Mouse (Mus musculus) cerebellum, adult 9-10 months (tissue): ENCODE results near the gene Ptgis.

Experiments used
- DNase-seq: peaks from one replicate; pipeline ENCODE4 v3.0.0; 2022

Ptgis gene

DNA sequence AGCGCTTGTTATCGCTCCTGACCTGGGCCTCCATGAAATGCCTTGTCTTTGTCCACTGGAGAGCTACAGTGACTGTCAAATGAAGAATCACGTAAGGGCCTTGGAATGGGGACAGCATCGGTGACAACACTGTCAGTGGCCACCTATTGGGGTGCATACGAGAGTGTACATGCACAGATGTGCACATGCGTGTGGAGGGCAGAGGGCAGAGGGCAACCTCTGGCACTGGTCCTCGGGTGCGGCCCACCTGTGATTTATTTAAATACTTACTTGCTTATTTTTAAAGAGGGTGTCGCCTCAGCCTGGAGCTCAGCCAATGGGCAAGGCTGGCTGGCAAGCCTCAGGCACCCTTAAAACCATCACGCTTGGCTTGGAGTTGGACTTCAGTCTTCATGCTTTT is 22.0 kb upstream of the Ptgis start:
- no peak for DNase-seq

DNA sequence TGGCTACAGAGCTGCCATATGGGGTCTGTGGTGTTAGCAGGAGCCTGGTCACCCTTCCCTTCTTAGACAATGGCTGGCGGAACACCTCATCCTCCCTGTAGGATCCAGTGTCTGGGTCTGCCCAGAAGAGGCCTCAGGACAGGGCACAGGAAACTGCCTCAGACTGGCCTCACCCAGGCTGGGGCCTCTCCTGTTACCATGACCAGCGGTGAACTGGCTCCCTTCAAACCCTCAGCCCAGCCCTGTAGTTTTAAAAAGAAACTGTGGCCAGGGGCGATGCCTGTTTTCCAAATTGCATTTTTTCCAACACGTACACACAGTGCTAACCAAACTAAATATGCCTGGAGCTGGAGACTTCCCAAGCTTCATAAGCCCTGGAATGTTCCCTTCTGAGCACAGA is 20.7 kb upstream of the Ptgis start:
- DNase-seq = no peak

DNA sequence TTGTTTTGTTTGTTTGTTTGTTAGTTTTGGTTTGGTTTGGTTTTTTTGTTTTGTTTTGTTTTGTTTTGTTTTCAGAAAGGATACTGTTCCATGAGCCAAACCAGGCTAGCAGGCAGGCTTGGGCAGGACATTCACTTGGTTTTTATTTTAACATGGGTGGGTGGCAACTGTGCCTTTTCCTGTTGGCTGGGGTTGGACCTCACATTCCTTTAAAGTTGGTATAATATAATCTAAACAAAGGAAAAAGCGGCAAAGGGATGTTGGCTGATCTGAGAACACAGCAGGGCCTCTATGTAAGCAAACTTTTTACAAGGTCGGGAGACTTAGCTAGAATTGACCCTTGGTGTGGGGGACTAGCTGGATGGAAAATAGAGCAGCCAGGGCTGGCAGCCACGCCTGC is 17.4 kb upstream of the Ptgis start:
- no peak for DNase-seq

DNA sequence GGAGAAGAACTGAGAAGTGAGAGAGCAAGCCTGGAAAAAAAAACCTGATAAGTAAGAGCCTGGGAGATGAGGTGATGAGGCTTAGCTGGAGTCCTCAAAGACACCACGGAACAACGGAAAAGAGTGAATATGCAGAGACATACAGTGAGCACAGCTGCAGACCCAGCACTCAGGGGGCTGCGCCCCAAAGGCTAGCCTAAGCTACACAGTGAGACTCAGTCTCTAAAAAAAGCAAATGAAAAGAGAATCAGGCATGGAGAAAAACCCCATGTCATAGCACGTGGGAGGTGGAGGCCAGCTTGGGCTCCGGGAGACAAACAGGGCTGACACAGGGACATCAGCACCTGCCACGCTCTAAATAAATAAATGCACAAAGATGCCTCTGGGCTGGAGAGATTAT is 14.4 kb upstream of the Ptgis start:
- DNase-seq = no peak

DNA sequence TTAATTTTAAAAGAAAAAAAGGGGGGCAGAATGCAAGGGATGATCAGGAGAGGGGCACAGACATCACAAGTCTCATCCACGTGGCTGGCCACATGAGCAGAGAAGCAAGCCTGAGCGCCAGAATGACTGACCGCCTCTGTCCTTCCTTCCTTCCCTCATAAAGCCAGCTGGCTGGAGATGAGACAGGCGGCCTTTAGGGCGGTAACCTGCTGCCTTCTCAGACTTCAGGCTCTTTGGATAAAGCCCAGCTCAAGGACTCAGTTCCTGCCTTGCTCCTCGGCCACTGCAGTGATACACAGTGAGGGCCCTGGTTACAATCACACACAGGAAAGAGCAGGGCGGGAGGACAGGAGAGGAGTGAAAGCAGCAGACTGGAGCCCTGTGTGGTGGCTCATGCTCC is 13.8 kb upstream of the Ptgis start:
- no peak for DNase-seq

DNA sequence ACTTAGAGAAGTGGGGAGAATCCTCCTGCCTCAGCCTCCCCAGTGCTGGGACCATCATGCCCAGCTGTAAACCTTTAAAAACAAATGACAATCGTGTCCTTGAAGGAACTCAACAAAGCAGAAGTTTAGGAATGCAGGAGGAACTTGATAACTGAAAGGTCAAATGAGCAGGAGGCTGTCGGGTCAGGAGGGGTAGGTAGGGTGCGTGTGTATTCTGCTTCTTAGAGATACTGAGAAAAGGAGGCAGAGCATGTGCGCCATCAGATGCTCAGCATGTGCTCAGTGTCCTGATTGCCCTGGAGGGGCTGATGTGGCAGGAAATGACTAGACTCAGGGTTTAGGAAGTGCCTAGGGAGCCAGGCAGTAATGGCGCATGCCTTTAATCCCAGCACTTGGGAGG is 13.1 kb upstream of the Ptgis start:
- no peak for DNase-seq

DNA sequence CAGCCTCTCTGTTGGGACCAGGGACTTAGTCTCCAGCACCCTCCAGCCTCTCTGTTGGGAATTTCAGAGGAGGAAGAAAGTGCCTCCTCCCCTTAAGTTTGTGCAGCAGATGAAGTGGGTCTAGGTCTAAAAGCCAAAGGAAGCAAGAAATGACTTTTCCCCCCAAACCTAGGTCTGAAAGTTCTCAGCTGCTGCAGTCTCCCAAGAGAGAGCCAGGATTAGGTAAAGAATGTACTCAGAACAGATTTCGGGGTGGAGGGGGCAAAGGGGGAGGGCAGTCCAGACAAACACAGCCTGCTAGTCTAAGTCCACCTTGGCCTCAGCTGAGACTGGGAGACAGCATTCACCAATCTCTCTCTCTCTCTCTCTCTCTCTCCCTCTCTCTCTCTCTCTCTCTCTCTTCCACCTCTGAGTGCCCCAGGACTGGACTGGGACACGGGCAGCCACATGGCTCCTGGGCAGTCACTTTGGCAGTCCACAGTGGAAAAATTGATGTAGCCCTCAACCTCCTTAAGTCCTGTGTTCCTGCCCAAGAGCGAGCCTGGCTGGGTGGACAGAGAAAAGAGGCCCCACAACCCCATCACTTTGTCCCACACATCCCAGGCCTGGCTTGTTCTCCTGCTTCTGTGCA is 11.8 kb upstream of the Ptgis start:
- DNase-seq = no peak

DNA sequence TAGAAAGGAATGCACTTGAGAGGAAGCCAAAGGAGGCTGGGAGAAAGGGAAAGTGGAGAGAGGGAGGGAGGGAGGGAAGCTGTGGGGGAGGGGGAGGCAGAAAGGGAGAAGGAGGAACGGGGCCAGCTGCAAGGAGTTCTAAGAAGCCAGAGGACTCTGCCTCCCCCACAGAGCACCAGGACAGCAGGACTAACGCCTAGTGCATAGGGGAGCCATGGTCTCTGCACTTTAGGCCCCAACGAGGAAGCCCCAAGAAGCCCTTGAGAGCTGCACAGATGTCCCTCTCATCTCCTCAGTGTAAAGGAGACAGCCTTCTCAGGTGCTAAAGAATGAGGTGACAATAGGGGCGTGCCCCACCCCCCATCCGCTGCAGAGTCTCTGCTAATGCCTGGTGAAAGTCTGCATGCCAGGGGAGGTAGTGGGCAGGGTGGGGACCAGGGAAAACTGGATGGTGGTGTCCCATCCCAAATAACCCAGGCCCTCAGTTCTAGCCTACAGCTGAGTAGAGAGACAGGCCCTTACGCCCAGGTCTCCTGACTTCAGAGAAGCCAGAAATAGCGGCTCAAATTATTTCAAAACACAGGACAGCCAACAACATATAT is 10.4 kb upstream of the Ptgis start:
- DNase-seq = no peak

DNA sequence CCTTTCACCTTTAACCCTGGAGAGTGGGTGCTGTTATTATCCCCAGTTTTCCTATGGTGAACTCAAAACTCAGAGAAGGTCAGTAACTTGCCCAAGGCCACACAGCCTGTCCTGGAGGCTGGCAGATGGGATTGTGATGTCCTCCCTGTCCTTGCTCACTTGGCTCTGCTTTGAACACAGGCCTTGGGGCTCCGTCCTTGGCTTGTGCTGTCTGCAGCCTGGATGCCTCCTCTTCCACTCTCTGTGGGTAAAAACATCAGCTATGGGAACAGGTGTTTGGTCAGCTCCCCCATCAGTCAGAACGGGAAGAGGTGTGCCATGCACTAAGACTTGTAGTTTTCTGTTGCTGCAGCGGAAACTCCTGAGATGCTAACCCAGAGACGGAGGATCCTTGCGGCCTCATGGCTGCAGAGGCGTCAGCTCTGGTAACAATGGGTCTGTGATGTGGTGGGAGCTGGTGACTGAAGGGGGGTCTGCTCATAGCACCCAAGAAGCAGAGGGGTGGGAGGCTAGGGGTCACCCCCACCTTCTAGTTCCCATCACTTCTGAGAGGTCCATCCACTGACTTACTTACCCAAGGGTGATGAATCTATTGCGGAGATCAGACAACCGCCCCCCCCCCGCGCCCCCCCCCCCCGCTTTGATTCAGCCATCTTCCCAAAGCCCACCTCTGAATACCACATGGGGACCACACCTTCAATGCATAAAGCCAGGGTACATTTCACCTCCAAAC is 9.8 kb upstream of the Ptgis start:
- no peak for DNase-seq

DNA sequence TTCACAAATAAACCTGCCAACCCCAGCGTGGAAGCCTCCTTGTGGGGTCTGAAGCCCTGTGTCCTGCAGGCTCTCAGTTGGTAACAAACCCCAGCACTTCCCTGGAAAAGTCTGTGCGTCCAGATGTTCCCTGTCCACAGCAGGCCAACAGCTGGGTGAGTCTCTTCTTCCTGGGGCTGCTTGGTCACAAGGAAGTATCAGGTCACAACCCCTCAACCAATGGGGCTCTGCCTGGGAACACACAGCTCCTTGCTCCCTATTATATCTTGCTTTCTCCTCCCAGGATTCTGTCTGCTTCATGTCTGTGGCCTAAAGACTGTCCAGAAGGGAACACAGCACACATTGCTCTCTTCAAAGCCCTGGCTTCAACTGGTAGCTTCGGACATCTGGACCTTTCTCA is 9.2 kb upstream of the Ptgis start:
- no peak for DNase-seq

DNA sequence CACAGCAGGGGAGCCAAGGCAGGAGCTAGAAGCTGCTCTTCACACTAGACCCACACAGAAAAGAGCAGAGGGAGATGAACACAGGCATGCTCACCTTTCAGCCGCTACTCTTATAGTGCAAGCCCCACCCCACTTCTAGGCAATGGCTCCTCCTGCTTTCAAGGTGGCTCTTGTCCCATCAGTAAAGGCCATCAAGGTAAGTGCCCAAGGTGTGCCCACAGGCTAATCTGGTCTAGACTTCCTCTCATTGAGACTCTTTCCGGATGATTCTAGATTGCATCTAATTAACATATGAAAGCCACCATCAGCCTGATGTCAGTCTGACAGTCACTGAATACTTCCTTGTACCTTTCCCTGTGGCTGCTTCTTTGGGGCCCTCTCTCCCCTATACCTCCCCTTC is 7.4 kb upstream of the Ptgis start:
- no peak for DNase-seq

DNA sequence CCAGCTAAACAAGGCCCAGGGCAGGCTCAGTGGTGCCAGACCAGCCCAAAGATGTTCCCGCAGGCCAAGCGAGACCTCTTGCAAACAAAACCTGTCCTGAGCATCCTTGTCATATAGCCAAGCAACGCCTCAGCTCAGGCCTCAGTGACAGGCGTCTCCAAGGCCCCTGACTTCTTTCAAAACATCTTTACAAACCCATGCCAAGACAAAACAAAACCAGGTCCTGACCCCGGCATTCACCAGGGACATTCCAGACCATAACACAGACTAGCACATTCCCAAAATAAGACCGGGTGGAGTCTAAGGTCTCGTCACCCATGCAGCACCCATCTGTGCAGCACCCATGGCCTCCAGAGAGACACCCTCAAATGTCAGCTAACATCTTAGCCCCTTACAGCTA is 6.3 kb upstream of the Ptgis start:
- no peak for DNase-seq

DNA sequence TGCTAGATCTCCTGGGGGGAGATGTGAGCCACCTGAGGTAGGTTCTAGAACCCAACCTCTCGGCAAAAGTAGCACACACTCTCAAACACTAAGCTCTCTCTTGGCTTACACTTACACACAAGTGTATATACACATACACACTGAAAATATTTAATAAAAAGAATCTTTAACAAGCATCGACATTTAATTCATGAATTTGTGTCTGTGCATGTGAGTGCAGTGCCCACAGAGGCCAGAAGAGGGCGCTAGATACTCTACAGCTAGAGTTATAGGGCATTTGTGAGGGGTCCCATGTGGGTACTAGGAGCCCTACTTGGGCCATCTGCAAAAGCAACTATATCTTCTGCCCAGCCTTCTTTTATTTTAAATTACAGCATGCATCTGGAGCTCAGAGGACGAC is 4.5 kb upstream of the Ptgis start:
- no peak for DNase-seq

DNA sequence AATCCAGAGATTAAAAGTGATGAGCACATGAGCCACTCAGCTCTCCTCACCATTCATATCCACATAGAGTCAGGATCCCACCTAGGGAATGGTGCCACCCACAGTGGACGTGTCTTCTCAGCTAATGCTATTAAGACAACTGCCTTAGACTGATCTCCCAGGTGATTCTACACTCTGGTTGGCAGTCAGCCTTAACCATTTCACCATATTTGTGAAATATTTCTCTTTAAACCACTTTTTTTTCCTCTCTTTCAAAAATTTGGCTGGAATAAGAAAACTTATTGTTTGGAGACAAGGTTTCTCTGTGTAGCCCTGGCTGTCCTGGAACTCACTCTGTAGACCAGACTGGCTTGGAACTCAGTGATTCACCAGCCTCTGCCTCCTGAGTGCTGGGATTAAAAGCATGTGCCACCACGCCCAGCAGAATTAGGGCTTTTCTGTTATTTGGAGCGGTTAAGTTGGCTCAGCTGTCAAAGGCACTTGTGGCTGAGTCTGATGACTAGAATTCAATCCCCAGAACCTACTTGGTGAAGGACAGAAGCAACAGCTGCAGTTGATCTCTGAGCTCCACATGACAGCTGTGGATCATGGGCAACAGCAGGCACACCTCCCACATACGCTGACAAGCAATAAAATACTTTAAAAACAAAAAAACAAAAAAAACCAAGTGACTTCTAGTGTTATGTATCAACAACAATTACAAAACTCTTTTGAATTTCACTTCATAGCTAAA is 3.6 kb upstream of the Ptgis start:
- no peak for DNase-seq

DNA sequence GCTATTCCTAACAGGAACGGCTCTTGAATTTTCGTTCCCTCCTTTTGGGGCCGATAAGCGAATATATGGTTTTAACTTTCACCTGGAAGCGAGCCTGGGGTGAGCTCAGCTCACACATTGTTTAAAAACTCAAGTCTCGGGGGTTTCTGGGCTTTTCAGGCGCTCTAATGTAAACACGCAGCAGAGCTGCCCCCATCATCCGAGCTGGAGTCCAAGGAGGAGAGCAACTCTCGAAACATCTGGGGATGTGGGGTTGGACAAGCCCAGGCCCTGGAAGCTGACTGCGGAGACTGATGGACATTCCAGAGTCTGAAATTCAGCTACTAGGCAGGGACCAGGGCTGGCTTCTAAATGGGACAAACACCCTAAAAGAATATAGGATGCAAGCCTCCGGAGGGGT is 1.1 kb downstream of the Ptgis start:
- no peak for DNase-seq

DNA sequence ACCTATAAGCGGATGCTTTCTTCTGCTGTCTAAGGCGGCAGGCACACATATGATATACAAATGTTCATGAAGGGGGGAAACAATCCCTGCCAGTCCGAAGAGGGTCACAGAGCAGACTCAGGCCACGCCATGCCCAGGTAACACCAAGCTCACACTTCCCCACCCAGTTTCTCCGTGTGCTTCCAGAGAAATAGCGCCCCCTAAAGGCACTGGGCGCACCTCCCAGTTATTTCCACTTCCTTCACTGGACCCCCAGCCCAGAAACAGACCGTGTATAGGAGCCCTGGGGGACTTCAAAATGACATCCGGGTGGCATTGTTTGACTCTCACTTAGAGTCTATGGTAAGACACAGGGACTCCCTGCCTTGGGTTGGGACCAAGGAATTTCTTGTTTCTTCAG is 3.2 kb downstream of the Ptgis start:
- no peak for DNase-seq

DNA sequence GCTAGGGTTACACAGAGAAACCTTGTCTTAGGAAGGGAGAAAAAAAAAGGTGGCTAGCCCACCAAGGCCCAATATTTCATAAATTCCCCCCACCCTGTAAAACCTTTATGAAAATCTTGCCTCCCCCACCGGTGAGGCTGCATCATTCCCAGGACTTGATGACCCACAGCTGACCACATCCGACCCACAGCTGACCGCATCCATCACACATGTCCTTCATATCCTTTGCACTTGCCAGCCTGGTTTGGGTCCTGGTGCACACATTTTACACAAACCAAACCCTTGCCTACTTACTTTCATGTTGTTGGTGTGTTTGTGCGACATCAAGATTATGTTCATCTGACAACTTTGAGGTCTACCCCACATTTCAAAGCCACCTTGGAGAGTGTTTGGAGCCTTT is 4.2 kb downstream of the Ptgis start:
- no peak for DNase-seq

DNA sequence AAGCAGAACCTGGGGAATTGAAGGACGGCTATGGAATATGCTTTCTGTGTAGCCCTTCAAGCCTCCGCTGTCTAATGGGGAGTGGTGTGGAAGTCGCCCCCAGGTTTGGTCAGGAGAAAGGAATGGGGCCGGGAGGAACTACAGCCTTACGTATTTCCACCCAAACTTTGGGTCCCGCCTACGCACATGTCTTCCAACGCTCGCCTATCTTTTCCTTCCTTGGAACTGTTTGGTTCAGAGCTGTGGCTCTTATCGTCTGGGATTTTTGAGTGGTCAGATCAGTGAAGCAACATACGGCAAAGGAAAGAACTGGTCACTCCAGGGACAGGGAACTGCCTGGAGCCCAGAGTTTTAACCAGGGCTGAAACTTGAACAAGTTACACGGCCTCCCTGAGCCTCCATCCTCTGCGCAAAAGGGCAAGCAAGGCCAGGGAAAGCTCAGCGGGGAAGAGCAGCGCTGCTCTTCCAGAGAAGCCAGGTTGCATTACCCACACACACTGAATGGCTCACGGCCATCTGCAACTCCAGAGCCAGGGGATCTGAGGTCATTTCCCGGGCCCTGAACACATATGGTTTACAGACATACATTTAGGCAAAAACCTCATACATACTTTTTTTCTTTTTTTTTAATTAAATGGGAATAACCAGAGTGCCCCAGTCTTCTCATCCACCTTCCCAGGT is 4.9 kb downstream of the Ptgis start:
- DNase-seq = no peak

DNA sequence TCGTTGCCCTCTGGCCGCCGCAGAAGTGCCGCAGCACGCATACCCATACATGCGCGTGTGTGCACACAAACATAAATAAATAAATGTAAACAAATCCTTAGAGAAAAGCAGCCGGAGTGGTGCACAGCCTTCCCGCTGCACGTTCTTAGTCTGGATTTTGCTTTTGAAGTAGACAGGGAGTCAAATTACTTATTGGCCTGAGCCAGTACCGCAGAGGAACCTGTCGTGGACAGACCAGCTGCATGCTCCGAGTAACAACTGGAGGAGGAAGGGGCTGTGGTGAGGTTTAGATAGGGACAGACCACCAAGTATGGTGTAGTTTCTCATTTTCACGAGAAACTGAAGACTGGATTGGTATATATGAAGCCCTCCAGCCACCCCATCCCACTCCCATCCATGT is 6.6 kb downstream of the Ptgis start:
- DNase-seq = no peak

DNA sequence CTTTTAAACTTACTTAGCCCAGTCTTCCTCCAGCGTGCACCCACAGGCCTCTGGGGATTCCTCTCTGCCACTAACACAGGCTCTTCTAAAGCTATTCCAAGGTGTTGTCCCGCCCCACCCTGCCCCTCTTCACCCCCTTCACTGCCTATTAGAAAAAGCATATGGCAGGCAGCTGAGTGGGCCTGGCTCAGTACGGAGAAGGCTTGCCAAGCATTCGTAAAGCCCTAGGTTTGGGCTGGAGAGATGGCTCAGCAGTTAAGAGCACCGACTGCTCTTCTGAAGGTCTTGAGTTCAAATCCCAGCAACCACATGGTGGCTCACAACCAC is 7.4 kb downstream of the Ptgis start:
- DNase-seq = no peak

DNA sequence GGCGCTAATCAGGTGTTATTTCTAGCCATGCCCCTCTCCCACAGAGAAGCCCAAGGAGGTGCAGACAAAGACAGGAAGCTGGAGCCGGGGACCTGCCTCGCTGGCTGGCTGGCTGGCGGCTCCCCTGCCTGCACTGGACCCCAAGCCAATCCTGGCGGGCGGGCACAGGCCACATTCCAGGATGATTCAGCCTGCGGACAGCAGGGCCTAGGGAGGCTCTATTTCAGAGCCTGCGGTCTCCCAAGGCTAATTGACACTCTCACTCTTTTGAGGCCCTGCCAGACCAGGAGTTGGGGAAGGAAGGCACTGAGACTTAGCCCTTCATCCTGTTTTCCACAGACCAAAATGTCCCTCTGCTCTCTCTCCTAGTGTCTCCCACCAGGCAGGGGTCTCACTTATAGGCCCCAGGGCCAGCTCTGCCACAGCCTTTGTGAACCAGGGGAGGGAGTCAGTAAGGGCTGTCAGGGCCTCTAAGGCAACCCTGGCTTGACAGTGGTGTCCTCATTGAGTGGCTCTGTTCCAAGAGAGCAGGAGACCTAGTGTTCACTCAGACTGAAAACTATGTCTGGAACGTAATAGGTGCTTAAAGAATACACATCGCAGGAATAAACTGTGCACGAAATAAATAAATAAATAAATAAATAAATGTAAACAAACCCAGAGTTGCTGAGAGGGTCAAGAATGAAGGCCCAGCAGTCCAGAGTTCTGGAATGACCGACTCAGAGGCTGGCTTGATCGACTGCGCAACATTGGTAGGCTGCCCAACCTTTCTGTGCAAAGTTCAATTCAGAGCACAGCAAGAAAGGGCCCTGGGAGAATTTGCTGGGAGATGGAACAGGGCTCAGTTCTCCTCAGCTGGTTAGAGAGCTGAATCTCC is 8.0 kb downstream of the Ptgis start:
- peak; percentile 27 for DNase-seq

DNA sequence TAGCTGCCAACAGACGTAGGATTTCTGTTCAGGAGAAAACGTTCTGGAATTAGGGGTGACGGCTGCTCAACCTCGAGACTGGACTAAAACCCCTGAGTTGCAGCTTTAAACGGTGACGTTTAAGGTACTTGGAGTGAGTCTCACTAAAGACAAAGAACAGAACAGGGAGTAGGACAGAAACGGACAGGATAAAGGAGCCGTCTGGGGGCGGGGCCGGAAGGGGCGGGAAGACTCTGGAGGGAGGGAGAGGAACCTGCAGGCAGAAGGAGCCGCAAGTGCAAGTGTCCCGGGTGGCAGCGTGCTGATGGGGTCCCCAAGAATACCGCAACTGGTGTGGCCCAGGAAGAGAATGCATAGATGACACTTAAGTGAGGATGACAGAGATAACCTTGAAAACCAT is 9.8 kb downstream of the Ptgis start:
- no peak for DNase-seq

DNA sequence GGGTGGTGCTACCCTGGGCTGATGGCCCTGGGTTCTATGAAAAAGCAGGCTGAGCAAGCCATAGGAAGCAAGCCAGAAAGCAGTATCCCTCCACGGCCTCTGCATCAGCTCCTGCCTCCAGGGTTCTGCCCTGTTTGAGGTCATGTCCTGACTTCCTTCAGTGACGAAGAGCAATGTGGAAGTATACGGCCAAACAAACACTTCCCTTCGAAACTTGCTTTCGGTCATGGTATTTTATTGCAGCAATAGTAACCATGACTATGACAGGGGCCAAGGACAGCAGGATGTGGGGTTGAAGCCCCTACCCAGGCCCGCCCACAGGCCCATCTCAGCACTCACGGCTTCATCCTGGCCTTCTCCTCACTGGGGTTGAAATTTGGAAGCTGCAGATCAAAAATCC is 15.5 kb downstream of the Ptgis start:
- DNase-seq = no peak
